Mouse (Mus musculus) MEL (cell line): ENCODE results near the gene Zfp74. TPM values are rescaled to one million over a fixed set of nuclear protein-coding genes. Genes with fewer than 3 reads are reported as not detected.

Experiments
- DNase-seq: peaks from one replicate; pipeline ENCODE4 v3.0.0; 2011; ENCODE audit warnings: low read depth, low spot score
- H3K27ac ChIP-seq: 2 replicates; pipeline ENCODE4 v1.5.1; 2012; ENCODE audit warnings: low read depth, mild to moderate bottlenecking, control low read depth, low read length, moderate library complexity; ENCODE audit not compliant: control insufficient read depth
- H3K27me3 ChIP-seq, 2 experiments: fragments of 150-350 bp in 1 of 2; sonication (generic) in 1 of 2; 2 replicates each; pipeline ENCODE4 v1.6.1; 2012; ENCODE audit warnings: low read length in 2 of 2, mild to moderate bottlenecking in 2 of 2, improper control_type of control experiment in 1 of 2, moderate library complexity in 1 of 2; ENCODE audit not compliant: insufficient read depth in 2 of 2, control insufficient read depth in 1 of 2
- H3K36me3 ChIP-seq, 2 experiments: 2 replicates each; pipeline ENCODE4 v1.6.1; 2012 to 2014; ENCODE audit warnings: low read length in 2 of 2, improper control_type of control experiment in 1 of 2, inconsistent platforms in 1 of 2, mild to moderate bottlenecking in 1 of 2; ENCODE audit not compliant: insufficient read depth in 2 of 2, control insufficient read depth in 1 of 2
- H3K4me1 ChIP-seq, 2 experiments: fragments of 150-350 bp in 1 of 2; sonication (generic) in 1 of 2; 2 replicates each; pipeline ENCODE4 v1.6.1; 2012; ENCODE audit warnings: low read length in 2 of 2, improper control_type of control experiment in 1 of 2, mild to moderate bottlenecking in 1 of 2; ENCODE audit not compliant: insufficient read depth in 2 of 2, control insufficient read depth in 1 of 2
- H3K4me3 ChIP-seq, 2 experiments: fragments of 150-350 bp in 1 of 2; sonication (generic) in 1 of 2; 2 replicates each; pipeline ENCODE4 v1.5.1; 2012; ENCODE audit warnings: low read depth in 2 of 2, low read length in 2 of 2, mild to moderate bottlenecking in 2 of 2, moderate library complexity in 2 of 2, control low read depth in 1 of 2, improper control_type of control experiment in 1 of 2; ENCODE audit not compliant: control insufficient read depth in 1 of 2, insufficient read depth in 1 of 2
- H3K79me2 ChIP-seq: 2 replicates; pipeline ENCODE4 v1.6.1; 2012; ENCODE audit warnings: mild to moderate bottlenecking, low read length, moderate library complexity; ENCODE audit not compliant: control insufficient read depth, poor library complexity, insufficient read depth
- H3K9ac ChIP-seq: 2 replicates; pipeline ENCODE4 v1.6.1; 2012; ENCODE audit warnings: low read depth, mild to moderate bottlenecking, control low read depth, low read length, moderate library complexity; ENCODE audit not compliant: control insufficient read depth, poor library complexity, severe bottlenecking
- H3K9me3 ChIP-seq: fragments of 150-350 bp; sonication (generic); replicated peaks from 2 replicates; pipeline ENCODE4 v1.6.1; 2012; ENCODE audit warnings: mild to moderate bottlenecking, low read length, improper control_type of control experiment, moderate library complexity; ENCODE audit not compliant: insufficient read depth
- BHLHE40 ChIP-seq: IDR thresholded peaks from 2 replicates; pipeline ENCODE4 v1.6.1; 2012; ENCODE audit warnings: low read depth, mild to moderate bottlenecking, inconsistent platforms, low read length, improper control_type of control experiment, borderline replicate concordance
- CHD1 ChIP-seq: IDR thresholded peaks from 2 replicates; pipeline ENCODE4 v1.6.1; 2012; ENCODE audit warnings: low read depth, mild to moderate bottlenecking, inconsistent platforms, low read length, improper control_type of control experiment
- CHD2 ChIP-seq: IDR thresholded peaks from 2 replicates; pipeline ENCODE4 v1.6.1; 2011; ENCODE audit warnings: low read length, improper control_type of control experiment
- CTCF ChIP-seq, 3 experiments: IDR thresholded peaks in 2 of 3; conservative IDR thresholded peaks in 1 of 3; 2 replicates each; pipeline ENCODE4 v1.5.1; 2011 to 2012; ENCODE audit warnings: low read length in 3 of 3, low read depth in 2 of 3, mild to moderate bottlenecking in 2 of 3, improper control_type of control experiment in 1 of 3, inconsistent platforms in 1 of 3, mixed read lengths in 1 of 3, moderate library complexity in 1 of 3; ENCODE audit not compliant: control insufficient read depth in 1 of 3, insufficient read depth in 1 of 3, poor library complexity in 1 of 3, severe bottlenecking in 1 of 3
- E2F4 ChIP-seq: IDR thresholded peaks from 2 replicates; pipeline ENCODE4 v1.6.1; 2011; ENCODE audit warnings: low read depth, low read length, improper control_type of control experiment, borderline replicate concordance
- ELF1 ChIP-seq: IDR thresholded peaks from 2 replicates; pipeline ENCODE4 v1.6.1; 2014; ENCODE audit warnings: low read depth, mild to moderate bottlenecking, inconsistent platforms, low read length, improper control_type of control experiment, moderate library complexity
- GABPA ChIP-seq: IDR thresholded peaks from 2 replicates; pipeline ENCODE4 v1.6.1; 2012; ENCODE audit warnings: low read depth, mild to moderate bottlenecking, inconsistent platforms, low read length, improper control_type of control experiment, moderate library complexity
- GATA1 ChIP-seq: IDR thresholded peaks from 2 replicates; pipeline ENCODE4 v1.6.1; 2011; ENCODE audit warnings: low read depth, low read length, improper control_type of control experiment
- KAT2A ChIP-seq: conservative IDR thresholded peaks from 2 replicates; pipeline ENCODE4 v1.6.1; 2012; ENCODE audit warnings: low read depth, low read length, improper control_type of control experiment, inconsistent platforms
- MAZ ChIP-seq: IDR thresholded peaks from 2 replicates; pipeline ENCODE4 v1.6.1; 2012; ENCODE audit warnings: low read depth, mild to moderate bottlenecking, inconsistent platforms, low read length, improper control_type of control experiment
- MEF2A ChIP-seq: IDR thresholded peaks from 2 replicates; pipeline ENCODE4 v1.6.1; 2014; ENCODE audit warnings: low read depth, mild to moderate bottlenecking, inconsistent platforms, low read length, improper control_type of control experiment; ENCODE audit not compliant: poor library complexity, insufficient replicate concordance, severe bottlenecking; ENCODE audit errors: extremely low read depth
- NELFE ChIP-seq: IDR thresholded peaks from 2 replicates; pipeline ENCODE4 v1.6.1; 2011; ENCODE audit warnings: low read depth, low read length, improper control_type of control experiment
- NRF1 ChIP-seq: IDR thresholded peaks from 2 replicates; pipeline ENCODE4 v1.6.1; 2014; ENCODE audit warnings: low read depth, mild to moderate bottlenecking, inconsistent platforms, low read length, improper control_type of control experiment, moderate library complexity; ENCODE audit not compliant: poor library complexity, insufficient read depth, severe bottlenecking
- POLR2A ChIP-seq, 2 experiments: IDR thresholded peaks; 2 replicates each; pipeline ENCODE4 v1.6.1; 2011 to 2012; ENCODE audit warnings: low read length in 2 of 2, mild to moderate bottlenecking in 2 of 2, control low read depth in 1 of 2, improper control_type of control experiment in 1 of 2, low read depth in 1 of 2, moderate library complexity in 1 of 2; ENCODE audit not compliant: control insufficient read depth in 1 of 2, insufficient read depth in 1 of 2, poor library complexity in 1 of 2
- POLR2AphosphoS2 ChIP-seq: IDR thresholded peaks from 2 replicates; pipeline ENCODE4 v1.6.1; 2011; ENCODE audit warnings: low read length, improper control_type of control experiment
- POLR2AphosphoS5 ChIP-seq: IDR thresholded peaks from 2 replicates; pipeline ENCODE4 v1.6.1; 2012; ENCODE audit warnings: low read depth, borderline replicate concordance, mild to moderate bottlenecking, inconsistent platforms, low read length, moderate library complexity, mixed read lengths
- RAD21 ChIP-seq: IDR thresholded peaks from 2 replicates; pipeline ENCODE4 v1.6.1; 2011; ENCODE audit warnings: mild to moderate bottlenecking, low read depth, low read length, improper control_type of control experiment
- SMC3 ChIP-seq: IDR thresholded peaks from 2 replicates; pipeline ENCODE4 v1.6.1; 2011; ENCODE audit warnings: low read depth, low read length, improper control_type of control experiment
- TCF12 ChIP-seq: IDR thresholded peaks from 2 replicates; pipeline ENCODE4 v1.6.1; 2014; ENCODE audit warnings: low read depth, mild to moderate bottlenecking, inconsistent platforms, low read length, improper control_type of control experiment, moderate library complexity
- USF1 ChIP-seq: IDR thresholded peaks from 2 replicates; pipeline ENCODE4 v1.6.1; 2014; ENCODE audit warnings: low read depth, mild to moderate bottlenecking, inconsistent platforms, low read length, improper control_type of control experiment, moderate library complexity
- USF2 ChIP-seq, 2 experiments: IDR thresholded peaks; 2 replicates each; pipeline ENCODE4 v1.6.1; 2011 to 2012; ENCODE audit warnings: improper control_type of control experiment in 2 of 2, low read length in 2 of 2, borderline replicate concordance in 1 of 2, inconsistent platforms in 1 of 2, low read depth in 1 of 2, mild to moderate bottlenecking in 1 of 2; ENCODE audit not compliant: insufficient read depth in 1 of 2
- ZC3H11A ChIP-seq: IDR thresholded peaks from 2 replicates; pipeline ENCODE4 v1.6.1; 2012; ENCODE audit warnings: low read depth, mild to moderate bottlenecking, inconsistent platforms, low read length, improper control_type of control experiment
- ZKSCAN1 ChIP-seq: IDR thresholded peaks from 2 replicates; pipeline ENCODE4 v1.6.1; 2012; ENCODE audit warnings: low read depth, mild to moderate bottlenecking, inconsistent platforms, low read length, improper control_type of control experiment, moderate library complexity
- ZNF384 ChIP-seq: IDR thresholded peaks from 2 replicates; pipeline ENCODE4 v1.6.1; 2012; ENCODE audit warnings: low read depth, mild to moderate bottlenecking, inconsistent platforms, low read length, improper control_type of control experiment
- polyA plus RNA-seq, 2 experiments: library from polyadenylated mRNA; stranded (reverse) in 1 of 2; unstranded in 1 of 2; fragments of >175 nt in 1 of 2; fragments of >200 nt in 1 of 2; gene quantifications; 2 replicates each; pipeline versions ENCODE4 v1.2.1 to v1.2.4; 2012; ENCODE audit warnings: low replicate concordance in 2 of 2, low read depth in 1 of 2; ENCODE audit not compliant: insufficient read length in 2 of 2, insufficient read depth in 1 of 2, missing spikeins in 1 of 2
- total RNA-seq: library from RNA; depleted of rRNA; stranded (reverse); fragments of 300-350 nt; gene quantifications from 2 replicates; pipeline ENCODE4 v1.2.3, GENCODE M21; 2012

The Zfp74 gene
- total and polyA plus RNA-seq, 3 experiments, result 4.8 to 9.4 TPM; not detected in 1

DNA sequence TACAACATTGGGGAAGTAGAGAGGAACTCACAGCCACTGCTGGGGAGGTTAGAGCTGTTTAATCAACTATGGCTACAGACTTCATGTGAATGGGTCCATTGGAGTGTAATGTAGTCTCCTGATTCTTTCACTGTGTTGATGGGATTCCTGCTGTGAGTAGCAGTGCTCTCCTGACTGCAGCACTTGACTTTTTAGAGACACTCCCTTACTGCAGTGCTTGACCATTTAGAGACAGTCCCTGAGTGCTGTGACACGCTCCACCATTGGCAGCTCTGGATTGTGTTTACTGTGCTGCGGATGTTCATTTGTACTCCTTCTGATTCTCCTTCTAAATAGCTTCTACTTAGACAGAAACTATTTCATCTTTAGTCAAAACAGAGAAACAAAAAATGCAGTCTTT is 11.1 kb downstream of the Zfp74 start:
- no peak for TF ChIP-seq POLR2AphosphoS5
- no peak for TF ChIP-seq POLR2AphosphoS2
- no peak for TF ChIP-seq MAZ
- TF ChIP-seq POLR2A (IDR thresholded peaks at IDR 0.05; ENCODE audit: control insufficient read depth in 1 of 2, insufficient read depth in 1 of 2, low read depth in 1 of 2, low read length in 2 of 2, poor library complexity in 1 of 2), result no peak
- TF ChIP-seq SMC3, result no peak
- no peak for TF ChIP-seq CHD1
- TF ChIP-seq ZNF384, result no peak
- no peak for TF ChIP-seq KAT2A
- no peak for TF ChIP-seq RAD21
- TF ChIP-seq USF1, result no peak
- no peak for TF ChIP-seq ZC3H11A
- no peak for TF ChIP-seq ZKSCAN1
- no peak for TF ChIP-seq ELF1
- no peak for TF ChIP-seq GABPA
- no peak for TF ChIP-seq USF2 (IDR thresholded peaks at IDR 0.05; ENCODE audit: borderline replicate concordance in 1 of 2, insufficient read depth in 1 of 2, low read depth in 1 of 2, low read length in 2 of 2)
- no peak for TF ChIP-seq E2F4
- no peak for TF ChIP-seq CHD2

DNA sequence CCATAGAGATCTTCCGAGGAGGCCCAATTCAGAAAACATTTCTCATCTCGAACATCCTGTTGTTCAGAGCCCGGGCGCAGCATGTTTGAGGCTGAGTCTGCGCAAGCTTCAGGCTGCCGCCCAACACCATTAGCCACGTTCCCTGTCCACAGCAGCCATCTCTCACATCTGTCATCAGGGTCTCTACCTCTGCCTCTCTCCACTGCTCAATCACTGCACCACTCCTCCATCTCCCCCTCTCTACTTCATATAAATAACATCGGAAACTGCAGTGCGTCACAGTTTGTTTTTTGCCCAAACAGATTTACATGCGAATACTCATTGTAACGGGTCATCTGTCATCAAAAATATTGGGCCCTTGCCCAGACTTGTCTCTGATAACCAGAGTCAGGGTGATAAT is 12.9 kb downstream of the Zfp74 start:
- TF ChIP-seq USF2 (IDR thresholded peaks at IDR 0.05; ENCODE audit: borderline replicate concordance in 1 of 2, insufficient read depth in 1 of 2, low read depth in 1 of 2, low read length in 2 of 2), result no peak
- TF ChIP-seq GABPA, result no peak
- no peak for TF ChIP-seq TCF12
- no peak for TF ChIP-seq GATA1
- no peak for TF ChIP-seq CHD2
- no peak for TF ChIP-seq CHD1
- no peak for TF ChIP-seq KAT2A
- no peak for TF ChIP-seq CTCF (IDR thresholded peaks at IDR 0.05 in 2 of 3, conservative IDR thresholded peaks at IDR 0.05 in 1 of 3; ENCODE audit: control insufficient read depth in 1 of 3, insufficient read depth in 1 of 3, low read depth in 2 of 3, low read length in 3 of 3, poor library complexity in 1 of 3, severe bottlenecking in 1 of 3)
- no peak for TF ChIP-seq BHLHE40
- TF ChIP-seq SMC3, result no peak
- no peak for TF ChIP-seq NRF1
- TF ChIP-seq MEF2A, result no peak
- TF ChIP-seq NELFE, result no peak
- no peak for TF ChIP-seq USF1
- no peak for TF ChIP-seq POLR2AphosphoS5
- DNase-seq, result no peak
- no peaks in the 10 kb centered on the region for H3K36me3 ChIP-seq

More for the DNA sequence above, 11.1 kb downstream of the Zfp74 start:
- no peak for DNase-seq
- no peaks in the 10 kb centered on the region for H3K27me3 ChIP-seq
- H3K79me2 ChIP-seq, result no peaks in the 10 kb centered on the region
- no peak overlapping the region for H3K27ac ChIP-seq
- H3K36me3 ChIP-seq, result no peaks in the 10 kb centered on the region
- H3K9me3 ChIP-seq, result no peaks in the 10 kb centered on the region
- H3K9ac ChIP-seq, result no peak overlapping the region
- no peak overlapping the region for H3K4me3 ChIP-seq
- no peaks in the 10 kb centered on the region for H3K4me1 ChIP-seq

More for the DNA sequence above, 12.9 kb downstream of the Zfp74 start:
- no peaks in the 10 kb centered on the region for H3K79me2 ChIP-seq
- H3K4me3 ChIP-seq, result no peak overlapping the region
- H3K9ac ChIP-seq, result no peak overlapping the region
- H3K27ac ChIP-seq, result no peak overlapping the region
- H3K27me3 ChIP-seq, result no peaks in the 10 kb centered on the region
- H3K9me3 ChIP-seq, result no peaks in the 10 kb centered on the region
- no peaks in the 10 kb centered on the region for H3K4me1 ChIP-seq
